Mouse (Mus musculus): ENCODE measurements around the gene Prlh.

The Prlh gene

GRCm38 (mm10) chr1:90998891-90999611, 46.1 kb downstream of the Prlh start:
- no peak for ATAC-seq (ENCODE audit: insufficient number of reproducible peaks, low FRiP score, low TSS enrichment)

DNA sequence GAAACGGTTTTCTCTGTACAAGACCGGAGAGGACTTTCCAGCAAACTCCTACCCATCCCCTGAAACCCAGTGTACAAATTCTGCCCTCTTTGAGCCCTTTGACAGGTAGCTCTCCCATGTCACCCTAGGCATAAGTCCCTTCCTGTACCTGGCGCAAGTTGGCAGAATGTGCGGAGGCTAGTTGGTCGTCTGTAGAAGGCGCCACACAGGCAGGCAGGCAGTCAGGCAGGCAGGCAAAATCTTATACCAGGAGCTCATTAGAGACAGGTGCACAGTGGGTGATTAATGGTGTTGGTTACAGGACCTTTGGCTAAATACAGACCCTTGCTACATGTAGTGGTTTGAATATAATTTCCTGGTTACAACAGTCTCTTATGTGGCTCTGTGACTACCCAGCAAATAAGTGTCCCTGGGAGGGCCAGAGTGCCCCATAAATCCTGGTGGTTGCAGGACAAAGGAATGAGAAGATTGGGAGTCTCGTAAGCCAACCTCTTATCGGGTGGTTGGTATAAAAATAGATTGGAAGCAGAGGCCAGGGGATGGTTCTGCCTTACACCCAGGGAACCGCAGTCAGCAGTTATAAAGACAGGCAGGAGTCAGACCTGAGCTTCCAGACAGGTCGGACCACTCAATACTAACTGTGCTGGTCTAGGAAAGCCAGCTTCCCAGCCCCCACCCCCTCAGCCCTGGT, 47.1 kb downstream of the Prlh start:
- ATAC-seq (ENCODE audit: insufficient number of reproducible peaks, low FRiP score, low TSS enrichment) = no peak

DNA sequence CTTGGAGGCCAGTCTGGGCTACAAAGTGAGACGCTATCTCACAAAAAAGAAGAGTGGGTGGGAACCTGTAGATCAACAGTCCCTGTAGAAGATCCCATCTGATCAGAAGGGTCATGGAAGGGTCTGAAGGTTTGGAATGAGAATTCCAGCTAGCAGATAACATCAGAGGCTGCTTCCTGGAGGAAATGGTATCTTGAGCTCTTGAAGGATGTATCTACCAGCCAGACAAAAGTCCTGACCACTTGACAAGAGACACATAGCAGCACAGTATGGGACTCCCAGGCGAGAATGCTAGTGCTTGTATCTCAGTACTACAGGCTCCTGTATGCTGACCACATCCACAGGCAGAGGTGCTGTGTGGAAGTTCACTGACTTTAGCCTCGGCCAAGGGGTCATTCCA, 48.2 kb downstream of the Prlh start:
- no peak for ATAC-seq (ENCODE audit: insufficient number of reproducible peaks, low FRiP score, low TSS enrichment)

DNA sequence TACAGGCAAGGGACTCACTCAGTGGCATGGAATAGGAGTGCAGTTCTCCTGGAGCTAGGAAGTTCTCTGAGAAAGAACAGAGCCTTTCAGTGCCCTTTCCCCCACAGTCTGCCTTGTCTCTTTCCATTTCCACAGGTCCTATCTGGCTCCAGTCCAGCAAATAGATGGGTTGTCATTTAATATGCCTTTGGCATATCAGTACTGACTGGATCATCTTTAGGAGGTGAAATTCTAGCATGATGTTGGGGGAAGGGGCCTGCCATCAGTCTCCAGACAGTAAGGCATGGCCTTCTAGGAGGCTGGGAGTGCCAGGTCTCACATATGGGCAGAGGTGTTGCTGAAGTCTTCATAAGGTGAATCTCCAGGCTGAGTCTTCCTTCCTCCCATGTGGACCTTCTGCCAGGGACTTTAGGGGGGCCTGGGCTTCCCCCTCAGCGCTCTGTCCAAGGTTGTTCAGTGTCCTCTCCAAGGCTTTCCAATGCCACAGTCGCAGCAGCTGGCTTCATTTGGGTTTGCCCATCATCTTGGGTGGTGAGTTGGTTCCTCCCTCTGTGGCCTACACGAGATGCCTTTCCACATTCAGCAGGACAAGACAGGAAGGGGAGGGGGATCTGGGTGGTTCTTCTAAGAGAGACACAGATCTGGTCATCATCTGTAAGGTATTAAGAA, 49.1 kb downstream of the Prlh start:
- no peak for ATAC-seq (ENCODE audit: insufficient number of reproducible peaks, low FRiP score, low TSS enrichment)

DNA sequence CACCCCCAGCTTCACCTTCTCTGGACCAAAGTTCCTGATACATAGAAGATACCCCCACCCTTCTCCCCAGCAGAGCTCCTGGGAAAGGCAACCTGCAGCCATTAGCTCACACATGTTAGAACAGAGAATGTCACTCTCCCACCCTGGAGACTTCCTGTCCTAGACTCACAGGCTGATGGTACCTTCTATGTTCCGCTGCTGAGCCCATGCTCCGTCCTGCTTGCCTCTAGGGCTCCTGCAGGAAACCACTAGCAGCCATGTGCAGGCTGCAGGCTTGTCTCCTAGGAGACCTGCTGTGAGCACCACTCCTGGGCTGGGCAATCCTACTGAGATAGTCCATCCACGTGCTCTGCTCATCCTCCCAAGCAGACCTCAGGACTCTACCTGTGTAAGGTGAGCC, 49.7 kb downstream of the Prlh start:
- ATAC-seq (ENCODE audit: insufficient number of reproducible peaks, low FRiP score, low TSS enrichment) = no peak

Measured in cerebellum, adult (tissue).